Mouse (Mus musculus) limb, embryonic 11.5 days (tissue): ENCODE data around the gene Foxo3. TPM values are rescaled to one million over a fixed set of nuclear protein-coding genes. Genes with fewer than 3 reads are reported as not detected.

Experiments used
- ATAC-seq: fragments of 200-750 bp; cut with Nextera tagmentation; 2 replicates; pipeline ENCODE4 v1.8.0; 2017; ENCODE audit warnings: low read depth; ENCODE audit not compliant: insufficient number of reproducible peaks, low FRiP score, low TSS enrichment
- DNase-seq: peaks from one replicate; pipeline ENCODE4 v3.0.0-alpha.2; 2015; ENCODE audit warnings: low spot score
- H3K27ac ChIP-seq: fragments of 300-500 bp; sonication (generic); replicated peaks from 2 replicates; pipeline ENCODE4 v1.5.1; 2014; ENCODE audit warnings: low read depth, mild to moderate bottlenecking, low read length
- H3K27me3 ChIP-seq: fragments of 300-500 bp; sonication (generic); 2 replicates; pipeline ENCODE4 v1.6.1; 2014; ENCODE audit warnings: mild to moderate bottlenecking, low read length, mixed read lengths; ENCODE audit not compliant: control insufficient read depth, insufficient read depth
- H3K36me3 ChIP-seq: fragments of 300-500 bp; sonication (generic); 2 replicates; pipeline ENCODE4 v1.6.1; 2014; ENCODE audit warnings: mild to moderate bottlenecking, low read length, moderate library complexity, mixed read lengths; ENCODE audit not compliant: control insufficient read depth, insufficient read depth
- H3K4me1 ChIP-seq: fragments of 300-500 bp; sonication (generic); 2 replicates; pipeline ENCODE4 v1.6.1; 2014; ENCODE audit warnings: low read length, mixed read lengths; ENCODE audit not compliant: control insufficient read depth, insufficient read depth
- H3K4me2 ChIP-seq: fragments of 300-500 bp; sonication (generic); 2 replicates; pipeline ENCODE4 v1.6.1; 2014; ENCODE audit warnings: low read depth, mild to moderate bottlenecking, moderate library complexity; ENCODE audit not compliant: severe bottlenecking
- H3K4me3 ChIP-seq: fragments of 300-500 bp; sonication (generic); 2 replicates; pipeline ENCODE4 v1.5.1; 2014; ENCODE audit warnings: low read depth, low read length
- H3K9ac ChIP-seq: fragments of 300-500 bp; sonication (generic); 2 replicates; pipeline ENCODE4 v1.6.1; 2014; ENCODE audit warnings: mild to moderate bottlenecking, low read length
- H3K9me3 ChIP-seq: fragments of 300-500 bp; sonication (generic); 2 replicates; pipeline ENCODE4 v1.6.1; 2016; ENCODE audit warnings: low read length; ENCODE audit not compliant: control insufficient read depth
- WGBS: fragments of 180-500 bp; shearing (Covaris S2); extraction: QIAGEN DNeasy Blood & Tissue Kit; methylation state at CpG from one replicate; pipeline ENCODE4 v1.1.7; 2014; 5-methylcytosine and 5-hydroxymethylcytosine counted together
- polyA plus RNA-seq: library from polyadenylated mRNA; unstranded; fragments of >200 nt; fragmentation: Nextera tagmentation; extraction: Ambion mirVana; gene quantifications from 2 replicates; pipeline ENCODE4 v1.2.1, GENCODE M21; 2014

The Foxo3 gene
- polyA plus RNA-seq, 1 experiment from 2014 or later, result 6.2 TPM

GRCm38 (mm10) chr10:42291360-42291759 lies 14.8 kb upstream of the Foxo3 start:
- Histone ChIP-seq H3K9me3 (no peaks in the 10 kb centered on the region), H3K27me3 (no peaks in the 10 kb centered on the region), H3K9ac (no peak overlapping the region), H3K36me3 (no peaks in the 10 kb centered on the region), H3K27ac (no peak overlapping the region), H3K4me2 (no peak overlapping the region), H3K4me1 (no peaks in the 10 kb centered on the region), H3K4me3 (no peak overlapping the region)
- DNase-seq (peak; percentile 78), ATAC-seq (no peak)
- 64% methylated on average over 5 of the region's 5 CpGs for WGBS

- H3K27me3 ChIP-seq, result no peaks in the 10 kb centered on the region
- no peak overlapping the region for H3K4me2 ChIP-seq
- ATAC-seq, result no peak
- H3K4me3 ChIP-seq, result no peak overlapping the region
- H3K36me3 ChIP-seq, result no peaks in the 10 kb centered on the region
- no peak overlapping the region for H3K9ac ChIP-seq
- DNase-seq, result no peak
- no peaks in the 10 kb centered on the region for H3K4me1 ChIP-seq
- no peak overlapping the region for H3K27ac ChIP-seq
- 69% methylated on average over 1 of the region's 1 CpGs for WGBS
- no peaks in the 10 kb centered on the region for H3K9me3 ChIP-seq
Measured at GRCm38 (mm10) chr10:42287666-42288065, 11.1 kb upstream of the Foxo3 start.

GRCm38 (mm10) chr10:42278307-42278850 lies 1.8 kb upstream of the Foxo3 start:
- ATAC-seq (no peak), DNase-seq (no peak)
- 1% methylated on average over 38 of the region's 38 CpGs for WGBS
- Histone ChIP-seq H3K4me2 (peak overlapping the region; percentile 89), H3K27me3 (no peaks in the 10 kb centered on the region), H3K4me3 (peak overlapping the region; percentile 81), H3K9ac (peak overlapping the region; percentile 64), H3K27ac (peak overlapping the region; percentile 36), H3K36me3 (no peaks in the 10 kb centered on the region), H3K4me1 (peaks cover 6% of the 10 kb centered on the region; the same call in 1 of the 2 replicates), H3K9me3 (no peaks in the 10 kb centered on the region)

- H3K27me3 ChIP-seq, result no peaks in the 10 kb centered on the region
- peak; percentile 89 for ATAC-seq
- peak overlapping the region; percentile 64 for H3K9ac ChIP-seq
- H3K9me3 ChIP-seq, result no peaks in the 10 kb centered on the region
- under 1% methylated on average over 78 of the region's 78 CpGs for WGBS
- H3K4me1 ChIP-seq, result peaks cover 6% of the 10 kb centered on the region; the same call in 1 of the 2 replicates
- peak overlapping the region; percentile 81 for H3K4me3 ChIP-seq
- DNase-seq, result peak; percentile 96
- H3K4me2 ChIP-seq, result peak overlapping the region; percentile 89
- peak overlapping the region; percentile 83 for H3K27ac ChIP-seq
- no peaks in the 10 kb centered on the region for H3K36me3 ChIP-seq
Measured at GRCm38 (mm10) chr10:42277476-42278306, 1.1 kb upstream of the Foxo3 start.

GRCm38 (mm10) chr10:42275871-42276501 lies 569 bp downstream of the Foxo3 start:
- H3K9me3 ChIP-seq, result no peaks in the 10 kb centered on the region
- peak overlapping the region; percentile 60 for H3K9ac ChIP-seq
- H3K4me3 ChIP-seq, result peak overlapping the region; percentile 81
- no peaks in the 10 kb centered on the region for H3K36me3 ChIP-seq
- peak overlapping the region; percentile 89 for H3K4me2 ChIP-seq
- H3K27me3 ChIP-seq, result no peaks in the 10 kb centered on the region
- ATAC-seq (no peak), DNase-seq (no peak)
- whole genome bisulfite sequencing, result under 1% methylated on average over 38 of the region's 40 CpGs
- peaks cover 17% of the 10 kb centered on the region for H3K4me1 ChIP-seq
- H3K27ac ChIP-seq, result peak overlapping the region; percentile 89

- H3K4me3 ChIP-seq, result peak overlapping the region; percentile 81
- H3K9ac ChIP-seq, result peak overlapping the region; percentile 60
- under 1% methylated on average over 41 of the region's 54 CpGs for WGBS
- H3K27me3 ChIP-seq, result no peaks in the 10 kb centered on the region
- H3K9me3 ChIP-seq, result no peaks in the 10 kb centered on the region
- DNase-seq (peak; percentile 74), ATAC-seq (no peak)
- peak overlapping the region; percentile 89 for H3K4me2 ChIP-seq
- H3K27ac ChIP-seq, result peak overlapping the region; percentile 89
- H3K36me3 ChIP-seq, result no peaks in the 10 kb centered on the region
- peaks cover 17% of the 10 kb centered on the region for H3K4me1 ChIP-seq
Measured at GRCm38 (mm10) chr10:42275401-42275870, 1.1 kb downstream of the Foxo3 start.

GRCm38 (mm10) chr10:42274712-42275400 lies 1.7 kb downstream of the Foxo3 start:
- Histone ChIP-seq H3K4me3 (peak overlapping the region; percentile 81), H3K4me2 (peak overlapping the region; percentile 89), H3K27me3 (no peaks in the 10 kb centered on the region), H3K4me1 (peaks cover 17% of the 10 kb centered on the region), H3K27ac (peak overlapping the region; percentile 89; the same call in 1 of the 2 replicates), H3K36me3 (no peaks in the 10 kb centered on the region), H3K9ac (peak overlapping the region; percentile 60), H3K9me3 (no peaks in the 10 kb centered on the region)
- ATAC-seq, result no peak
- DNase-seq, result peak; percentile 63
- under 1% methylated on average over 65 of the region's 65 CpGs for WGBS
